Mouse (Mus musculus) right cerebral cortex, postnatal 25 days (tissue): Measurements from ENCODE around the gene Slc22a2.
"Not testable (repeated sequence)": the region's sequence is repeated elsewhere in the genome, so short reads cannot be mapped to it uniquely, and the experiment has no call there.

Experiments used
- DNase-seq: peaks from one replicate; pipeline ENCODE4 v3.0.0; 2022

The Slc22a2 gene

GRCm38 (mm10) chr17:12631771-12632600 is 48.1 kb downstream of the Slc22a2 start:
- no peak for DNase-seq

- no peak for DNase-seq
Observed at GRCm38 (mm10) chr17:12634814-12635213, 50.9 kb downstream of the Slc22a2 start.

- no peak for DNase-seq
Observed at GRCm38 (mm10) chr17:12639585-12639984, 55.7 kb downstream of the Slc22a2 start.

- no peak for DNase-seq
Observed at GRCm38 (mm10) chr17:12641087-12641486, 57.2 kb downstream of the Slc22a2 start.

GRCm38 (mm10) chr17:12645461-12645860 is 61.5 kb downstream of the Slc22a2 start:
- DNase-seq: no peak

- DNase-seq: no peak
Observed at GRCm38 (mm10) chr17:12652604-12653003, 68.7 kb downstream of the Slc22a2 start.

GRCm38 (mm10) chr17:12654061-12654460 is 70.1 kb downstream of the Slc22a2 start:
- no peak for DNase-seq

- DNase-seq: no peak
Observed at GRCm38 (mm10) chr17:12655826-12656225, 71.9 kb downstream of the Slc22a2 start.

- DNase-seq: no peak
Observed at GRCm38 (mm10) chr17:12658784-12659183, 74.9 kb downstream of the Slc22a2 start.

- DNase-seq: no peak
Observed at GRCm38 (mm10) chr17:12659233-12659632, 75.3 kb downstream of the Slc22a2 start.

- DNase-seq: no peak
Observed at GRCm38 (mm10) chr17:12660572-12661260, 76.8 kb downstream of the Slc22a2 start.

- DNase-seq: no peak
Observed at GRCm38 (mm10) chr17:12664156-12664555, 80.2 kb downstream of the Slc22a2 start.

- no peak for DNase-seq
Observed at GRCm38 (mm10) chr17:12668478-12669362, 84.8 kb downstream of the Slc22a2 start.

GRCm38 (mm10) chr17:12669363-12669679 is 85.4 kb downstream of the Slc22a2 start:
- DNase-seq: no peak

GRCm38 (mm10) chr17:12671029-12671605 is 87.2 kb downstream of the Slc22a2 start:
- DNase-seq: no peak

- no peak for DNase-seq
Observed at GRCm38 (mm10) chr17:12672285-12672790, 88.4 kb downstream of the Slc22a2 start.

- no peak for DNase-seq
Observed at GRCm38 (mm10) chr17:12673871-12674270, 89.9 kb downstream of the Slc22a2 start.

GRCm38 (mm10) chr17:12674980-12675379 is 91.0 kb downstream of the Slc22a2 start:
- DNase-seq: not testable (repeated sequence)

GRCm38 (mm10) chr17:12675646-12676045 is 91.7 kb downstream of the Slc22a2 start, which contains the start of gene Slc22a1:
Slc22a1 (minus strand) TSS chr17:12675829.
- DNase-seq: no peak

GRCm38 (mm10) chr17:12677139-12677538 is 93.2 kb downstream of the Slc22a2 start:
- DNase-seq: no peak
